Mouse (Mus musculus) left cerebral cortex, adult 11 months (tissue): ENCODE measurements at regions not wholly inside any gene's neighbourhood (a gene's known extent, or its start where the extent isn't known, plus 50 kb on each side); places are given as distances from the start of the nearest gene placed in this dataset.
"Not testable (repeated sequence)": the region's sequence is repeated elsewhere in the genome, so short reads cannot be mapped to it uniquely, and the experiment has no call there.

Experiments
- DNase-seq: peaks from one replicate; pipeline ENCODE4 v3.0.0; 2022; ENCODE audit warnings: low spot score

DNA sequence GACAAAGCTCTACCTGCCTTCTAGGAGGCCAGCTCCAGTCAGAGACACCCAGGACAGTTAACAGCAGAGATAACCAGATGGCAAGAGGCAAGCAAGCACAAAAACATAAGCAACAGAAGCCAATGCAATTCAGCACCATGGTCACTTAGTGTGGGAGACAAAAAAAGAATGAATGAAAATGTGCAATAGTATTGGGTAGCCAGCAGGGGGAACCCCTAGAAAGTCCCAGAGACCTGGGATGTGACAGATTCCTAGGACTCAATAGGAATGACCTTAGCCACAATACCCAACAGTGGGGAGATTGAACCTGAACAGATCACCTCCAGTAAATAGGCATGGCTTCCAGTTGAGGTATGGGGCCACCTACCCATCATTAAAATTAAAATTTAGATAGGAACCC, 409.0 kb upstream of the St6gal2 start:
- DNase-seq, result no peak

DNA sequence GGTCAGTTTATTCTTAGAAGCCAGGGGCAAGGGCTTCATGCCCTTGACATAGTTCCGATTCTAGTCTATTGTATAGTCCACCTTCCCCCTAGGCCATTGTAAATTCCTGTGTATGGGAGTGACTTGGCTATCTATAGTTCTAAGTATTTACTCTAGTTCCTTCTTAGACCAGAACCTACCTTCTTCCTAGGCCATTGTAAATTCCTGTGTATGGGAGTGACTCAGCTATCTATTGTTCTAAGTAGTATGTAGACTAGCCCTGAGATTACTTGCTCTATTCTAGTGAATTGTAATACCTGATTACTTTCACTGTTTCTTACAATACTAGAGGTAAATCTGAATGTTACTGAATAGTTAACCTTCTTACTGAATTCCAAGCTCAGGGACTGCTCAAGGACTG, 405.0 kb upstream of the St6gal2 start:
- DNase-seq, result not testable (repeated sequence)

DNA sequence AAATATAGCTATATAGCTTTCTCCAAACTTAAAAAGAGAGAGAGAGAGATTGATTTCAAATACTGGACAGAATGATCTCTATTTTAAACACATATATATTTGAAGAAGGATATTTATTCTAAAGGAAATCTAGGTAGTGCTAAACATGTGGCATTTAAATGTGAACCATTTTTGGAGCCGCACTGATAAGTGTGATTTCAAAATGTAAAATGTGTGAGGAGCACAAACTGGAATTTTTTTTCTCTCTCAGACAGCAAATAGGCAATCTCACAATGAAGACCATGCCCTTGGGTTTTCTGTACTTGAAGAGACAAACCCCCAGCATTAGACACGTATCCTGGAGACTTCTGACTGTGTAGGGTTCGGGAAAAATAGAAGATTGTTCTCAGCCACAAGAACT, 376.8 kb upstream of the St6gal2 start:
- DNase-seq, result peak; percentile 8

DNA sequence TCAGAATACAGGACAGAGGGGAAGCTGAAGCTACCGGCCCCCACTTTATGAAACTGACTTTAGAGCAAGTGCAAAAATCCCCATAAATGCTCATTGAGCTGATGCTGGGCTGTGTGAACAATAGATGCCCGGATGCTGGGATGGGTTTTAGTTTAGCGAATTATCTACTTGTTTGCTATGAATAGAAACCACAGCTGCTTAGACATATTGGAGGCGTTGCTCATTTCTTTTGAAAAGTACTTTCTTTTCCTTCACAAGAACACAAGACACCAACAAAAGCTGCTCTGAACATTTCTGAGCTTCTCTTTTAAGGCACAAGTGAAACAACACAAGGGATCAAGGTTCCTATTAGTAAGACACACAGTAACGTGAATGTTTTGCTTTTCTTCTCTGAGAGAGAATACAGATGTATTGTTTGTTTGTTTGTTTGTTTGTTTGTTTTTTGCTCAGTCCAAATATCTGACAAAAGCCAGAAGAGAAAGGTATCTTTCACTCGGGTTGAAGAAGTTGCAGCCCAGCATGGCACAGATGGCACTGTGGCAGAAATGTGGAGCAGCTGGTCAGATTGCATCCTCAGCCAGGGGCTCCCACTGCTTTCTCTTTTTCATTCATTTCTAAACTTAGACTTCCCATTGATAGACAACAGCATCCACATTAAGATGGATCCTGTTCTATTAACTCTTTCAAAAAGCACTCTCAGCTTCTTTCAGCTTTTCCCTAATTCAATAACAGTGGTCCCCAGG, 361.7 kb upstream of the St6gal2 start:
- DNase-seq, result peak; percentile 18

DNA sequence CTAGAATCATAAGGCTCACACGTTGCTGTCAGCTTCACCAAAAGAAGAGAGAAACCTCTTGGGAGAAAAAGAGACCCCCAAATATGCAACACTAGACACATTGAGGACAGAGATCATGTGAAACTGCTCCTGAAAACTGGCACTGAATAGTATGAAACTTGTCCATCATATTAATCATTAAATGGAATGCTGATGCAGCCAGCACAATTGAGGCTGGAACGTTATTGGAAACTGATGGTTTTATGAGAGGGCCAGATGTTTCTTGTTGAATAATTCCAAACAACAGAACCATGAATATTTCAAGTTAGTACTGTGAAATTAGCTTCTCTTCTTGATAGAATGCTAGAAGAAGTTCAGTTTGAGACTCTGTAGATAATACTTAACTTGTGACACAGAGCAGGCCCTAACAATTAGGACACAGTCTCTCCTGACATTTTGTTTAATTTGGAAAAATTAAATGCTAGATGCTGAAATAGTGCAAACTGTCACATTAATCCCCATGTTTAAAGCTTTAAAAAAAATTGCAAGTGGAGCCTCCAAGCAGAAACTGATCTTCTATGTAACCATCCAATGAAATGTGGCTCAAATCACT, 354.4 kb upstream of the St6gal2 start:
- DNase-seq, result no peak

DNA sequence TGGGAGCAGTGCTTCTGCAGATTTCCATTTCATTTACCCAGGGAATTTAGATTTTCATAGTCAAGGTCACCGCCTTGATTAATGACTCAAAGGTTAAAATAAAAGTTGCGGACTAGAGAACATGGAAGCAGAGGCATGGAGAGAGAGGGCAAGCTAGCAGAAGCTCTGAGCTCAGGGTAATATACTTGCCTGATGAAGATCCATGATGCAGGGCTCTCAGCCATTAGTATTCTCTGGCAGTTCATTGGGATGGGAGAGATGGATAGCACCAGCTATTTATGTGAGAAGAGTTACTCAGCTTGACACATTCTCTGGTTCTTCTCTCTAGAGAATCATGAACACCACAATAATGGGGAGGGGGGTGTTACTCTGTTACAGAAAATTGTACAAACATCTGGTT, 341.7 kb upstream of the St6gal2 start:
- no peak for DNase-seq

DNA sequence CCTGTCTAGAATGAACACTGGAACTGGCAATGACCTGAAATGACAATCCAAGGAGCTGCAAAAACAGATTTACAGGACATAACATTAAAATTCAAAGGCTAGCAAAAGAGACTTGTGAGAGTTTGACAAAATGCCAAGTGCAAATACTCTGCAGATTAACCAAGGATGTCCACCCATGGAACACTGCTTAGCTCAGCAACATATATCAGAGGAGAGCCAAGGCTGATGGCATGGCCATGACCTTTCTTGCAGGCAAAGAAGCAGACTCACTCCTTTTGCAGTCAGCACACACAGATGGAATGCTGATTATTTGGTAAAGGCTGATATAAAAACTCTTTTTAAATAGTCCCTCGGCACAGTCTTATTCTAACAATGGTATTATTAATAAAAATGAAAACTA, 320.3 kb upstream of the St6gal2 start:
- DNase-seq, result no peak

DNA sequence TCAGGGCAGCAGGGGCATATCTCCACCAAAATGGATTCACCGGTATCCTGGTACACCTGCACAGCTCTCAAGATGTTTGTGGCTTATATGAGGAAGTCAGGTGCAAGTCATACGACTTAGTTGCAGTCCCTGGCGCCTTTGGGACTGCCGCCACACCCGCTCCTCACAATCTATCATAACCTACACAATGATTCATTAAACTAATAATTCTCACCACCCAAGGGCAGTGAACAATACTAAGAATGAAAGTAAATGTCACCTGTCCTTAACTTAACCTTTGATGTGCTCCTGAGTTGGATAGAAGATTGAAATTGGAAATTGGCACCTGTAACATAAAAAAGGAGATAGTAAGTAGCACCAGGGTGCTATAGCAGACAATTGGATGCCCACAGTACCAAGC, 315.1 kb upstream of the St6gal2 start:
- DNase-seq, result not testable (repeated sequence)
